Mouse (Mus musculus) heart, embryonic 11.5 days (tissue): ENCODE results near the gene Efhd1. TPM values are rescaled to one million over a fixed set of nuclear protein-coding genes. Genes with fewer than 3 reads are reported as not detected.
A peak's percentile ranks its signal among the peaks of the same experiment; 100 is the strongest.

ENCODE experiments used
- ATAC-seq: fragments of 200-750 bp; cut with Nextera tagmentation; replicated peaks from 2 replicates; pipeline ENCODE4 v1.8.0; 2017; ENCODE audit warnings: moderate library complexity; ENCODE audit not compliant: insufficient number of reproducible peaks, low FRiP score, low TSS enrichment
- H3K27ac ChIP-seq: fragments of 300-500 bp; sonication (generic); 2 replicates; pipeline ENCODE4 v1.5.1; 2014; ENCODE audit warnings: mild to moderate bottlenecking, low read depth, low read length
- H3K27me3 ChIP-seq: fragments of 300-500 bp; sonication (generic); 2 replicates; pipeline ENCODE4 v1.6.1; 2014; ENCODE audit warnings: mild to moderate bottlenecking, low read length, mixed read lengths; ENCODE audit not compliant: control insufficient read depth, insufficient read depth
- H3K36me3 ChIP-seq: fragments of 300-500 bp; sonication (generic); 2 replicates; pipeline ENCODE4 v1.6.1; 2014; ENCODE audit warnings: mild to moderate bottlenecking, low read length, moderate library complexity, mixed read lengths; ENCODE audit not compliant: control insufficient read depth, insufficient read depth
- H3K4me1 ChIP-seq: fragments of 300-500 bp; sonication (generic); 2 replicates; pipeline ENCODE4 v1.6.1; 2014; ENCODE audit warnings: low read length; ENCODE audit not compliant: control insufficient read depth, insufficient read depth
- H3K4me2 ChIP-seq: fragments of 300-500 bp; sonication (generic); 2 replicates; pipeline ENCODE4 v1.6.1; 2014; ENCODE audit warnings: mild to moderate bottlenecking, moderate library complexity
- H3K4me3 ChIP-seq: fragments of 300-500 bp; sonication (generic); 2 replicates; pipeline ENCODE4 v1.5.1; 2014; ENCODE audit warnings: low read depth, low read length
- H3K9ac ChIP-seq: fragments of 300-500 bp; sonication (generic); 2 replicates; pipeline ENCODE4 v1.6.1; 2014; ENCODE audit warnings: mild to moderate bottlenecking, low read depth, low read length, moderate library complexity
- H3K9me3 ChIP-seq: fragments of 300-500 bp; sonication (generic); replicated peaks from 2 replicates; pipeline ENCODE4 v1.6.1; 2016; ENCODE audit warnings: low read length; ENCODE audit not compliant: control insufficient read depth
- WGBS: fragments of 180-500 bp; shearing (Covaris S2); extraction: QIAGEN DNeasy Blood & Tissue Kit; methylation state at CpG from one replicate; pipeline ENCODE4 v1.1.7; 2014; ENCODE audit not compliant: insufficient replicate concordance; 5-methylcytosine and 5-hydroxymethylcytosine counted together
- polyA plus RNA-seq: library from polyadenylated mRNA; unstranded; fragments of >200 nt; fragmentation: Nextera tagmentation; extraction: Ambion mirVana; gene quantifications from 2 replicates; pipeline ENCODE4 v1.2.1, GENCODE M21; 2014

The Efhd1 gene
- polyA plus RNA-seq, 1 experiment from 2014 or later, result 0.26 TPM

- Histone ChIP-seq H3K4me3 (no peak overlapping the region), H3K27ac (no peak overlapping the region), H3K36me3 (peaks cover 5% of the 10 kb centered on the region), H3K9ac (no peak overlapping the region), H3K4me1 (0 out of 2 replicates have a peak, but pooled peaks cover 5% of the 10 kb centered on the region), H3K4me2 (no peak overlapping the region), H3K9me3 (no peaks in the 10 kb centered on the region), H3K27me3 (no peaks in the 10 kb centered on the region)
- ATAC-seq, result no peak
- WGBS, result 56% methylated on average over 8 of the region's 8 CpGs
Measured at GRCm38 (mm10) chr1:87239056-87239455, 25.1 kb upstream of the Efhd1 start.

- WGBS, result 86% methylated on average over 8 of the region's 8 CpGs
- Histone ChIP-seq H3K4me2 (no peak overlapping the region), H3K27ac (no peak overlapping the region), H3K4me1 (0 out of 2 replicates have a peak, but pooled peaks cover 5% of the 10 kb centered on the region), H3K27me3 (no peaks in the 10 kb centered on the region), H3K9ac (no peak overlapping the region), H3K9me3 (no peaks in the 10 kb centered on the region), H3K4me3 (no peak overlapping the region), H3K36me3 (peaks cover 3% of the 10 kb centered on the region)
- no peak for ATAC-seq
Measured at GRCm38 (mm10) chr1:87243021-87243420, 21.1 kb upstream of the Efhd1 start.

GRCm38 (mm10) chr1:87245430-87245829 lies 18.7 kb upstream of the Efhd1 start:
- Histone ChIP-seq H3K4me2 (no peak overlapping the region), H3K4me3 (no peak overlapping the region), H3K9ac (no peak overlapping the region), H3K4me1 (no peaks in the 10 kb centered on the region), H3K36me3 (no peaks in the 10 kb centered on the region), H3K27ac (no peak overlapping the region), H3K9me3 (no peaks in the 10 kb centered on the region), H3K27me3 (no peaks in the 10 kb centered on the region)
- no peak; the same call in 1 of the 2 replicates for ATAC-seq
- 38% methylated on average over 1 of the region's 1 CpGs for WGBS

- Histone ChIP-seq H3K4me1 (no peaks in the 10 kb centered on the region), H3K9me3 (no peaks in the 10 kb centered on the region), H3K27me3 (no peaks in the 10 kb centered on the region), H3K36me3 (no peaks in the 10 kb centered on the region), H3K4me2 (peak overlapping the region; percentile 47), H3K9ac (0 out of 2 replicates have a peak overlapping the region, but pooled peaks have one; percentile 28), H3K27ac (no peak overlapping the region), H3K4me3 (no peak overlapping the region)
- 27% methylated on average over 22 of the region's 22 CpGs for WGBS
- ATAC-seq, result peak; percentile 78
Measured at GRCm38 (mm10) chr1:87245929-87246815, 18.0 kb upstream of the Efhd1 start.

- no peak overlapping the region for H3K4me2 ChIP-seq
- no peak overlapping the region for H3K9ac ChIP-seq
- H3K9me3 ChIP-seq, result no peaks in the 10 kb centered on the region
- no peak overlapping the region for H3K4me3 ChIP-seq
- no peak overlapping the region for H3K27ac ChIP-seq
- H3K4me1 ChIP-seq, result no peaks in the 10 kb centered on the region
- no peaks in the 10 kb centered on the region for H3K36me3 ChIP-seq
- ATAC-seq, result no peak
- WGBS, result 61% methylated on average over 5 of the region's 5 CpGs
- peaks cover 5% of the 10 kb centered on the region for H3K27me3 ChIP-seq
Measured at GRCm38 (mm10) chr1:87252040-87252609, 12.0 kb upstream of the Efhd1 start.

- no peak for ATAC-seq
- Histone ChIP-seq H3K4me2 (no peak overlapping the region), H3K27ac (no peak overlapping the region), H3K9ac (no peak overlapping the region), H3K4me1 (no peaks in the 10 kb centered on the region), H3K36me3 (no peaks in the 10 kb centered on the region), H3K27me3 (peaks cover 25% of the 10 kb centered on the region), H3K4me3 (no peak overlapping the region), H3K9me3 (no peaks in the 10 kb centered on the region)
- WGBS, result 61% methylated on average over 4 of the region's 4 CpGs
Measured at GRCm38 (mm10) chr1:87255173-87255572, 9.0 kb upstream of the Efhd1 start.

GRCm38 (mm10) chr1:87257691-87258090 lies 6.5 kb upstream of the Efhd1 start:
- H3K27ac ChIP-seq, result no peak overlapping the region
- no peak for ATAC-seq
- no peaks in the 10 kb centered on the region for H3K9me3 ChIP-seq
- H3K4me2 ChIP-seq, result no peak overlapping the region
- H3K4me1 ChIP-seq, result no peaks in the 10 kb centered on the region
- no peak overlapping the region for H3K4me3 ChIP-seq
- peaks cover 47% of the 10 kb centered on the region for H3K27me3 ChIP-seq
- H3K9ac ChIP-seq, result no peak overlapping the region
- H3K36me3 ChIP-seq, result no peaks in the 10 kb centered on the region
- 13% methylated on average over 11 of the region's 11 CpGs for WGBS

GRCm38 (mm10) chr1:87258484-87258883 lies 5.7 kb upstream of the Efhd1 start:
- WGBS, result 9% methylated on average over 14 of the region's 14 CpGs
- Histone ChIP-seq H3K9ac (no peak overlapping the region), H3K4me1 (no peaks in the 10 kb centered on the region), H3K9me3 (no peaks in the 10 kb centered on the region), H3K4me3 (no peak overlapping the region), H3K36me3 (no peaks in the 10 kb centered on the region), H3K27me3 (peaks cover 53% of the 10 kb centered on the region), H3K4me2 (0 out of 2 replicates have a peak overlapping the region, but pooled peaks have one; percentile 19), H3K27ac (no peak overlapping the region)
- ATAC-seq, result no peak
